Mouse (Mus musculus): Measurements from ENCODE around the gene Cln5. TPM values are rescaled to one million over a fixed set of nuclear protein-coding genes. Genes with fewer than 3 reads are reported as not detected.

Gene Cln5
- polyA plus RNA-seq, 1 experiment from 2014 or later, result 23.1 TPM

DNA sequence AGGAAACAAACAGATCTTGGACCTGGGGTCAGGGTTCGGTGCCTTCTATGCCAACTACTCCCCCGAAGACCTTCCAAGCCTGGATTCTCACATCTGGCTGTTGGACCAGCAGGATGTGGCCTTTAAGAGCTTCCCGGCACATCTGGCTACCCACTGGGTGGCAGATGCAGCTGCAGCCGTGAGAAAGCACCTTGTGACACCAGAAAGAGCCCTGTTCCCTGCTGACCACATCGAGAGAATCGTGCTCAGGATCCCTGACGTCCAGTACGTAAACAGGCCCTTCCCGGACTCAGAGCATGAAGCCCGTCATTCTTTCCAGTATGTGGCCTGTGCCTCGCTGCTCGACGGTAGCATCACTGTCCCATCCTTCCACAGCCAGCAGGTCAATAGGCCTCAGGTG is 15.3 kb upstream of the Cln5 start:
- 90% methylated on average over 13 of the region's 13 CpGs for WGBS
- Histone ChIP-seq H3K27me3 (ENCODE audit: control insufficient read depth, insufficient read depth, low read length) (no peaks in the 10 kb centered on the region), H3K4me3 (ENCODE audit: low read depth, low read length) (no peak overlapping the region), H3K9ac (ENCODE audit: low read length) (no peak overlapping the region), H3K27ac (ENCODE audit: low read depth, low read length) (no peak overlapping the region), H3K4me2 (ENCODE audit: low read depth, low read length, severe bottlenecking) (no peak overlapping the region), H3K9me3 (ENCODE audit: control insufficient read depth, low read length) (no peaks in the 10 kb centered on the region), H3K4me1 (replicated peaks; ENCODE audit: control insufficient read depth, insufficient read depth, low read length) (no peaks in the 10 kb centered on the region), H3K36me3 (ENCODE audit: control insufficient read depth, insufficient read depth, low read length) (no peaks in the 10 kb centered on the region)
- DNase-seq (ENCODE audit: low spot score) (no peak), ATAC-seq (replicated peaks; ENCODE audit: low FRiP score) (no peak)

GRCm38 (mm10) chr14:103056601-103057000 is 13.4 kb upstream of the Cln5 start:
- H3K27ac ChIP-seq (ENCODE audit: low read depth, low read length), result no peak overlapping the region
- WGBS, result 93% methylated on average over 7 of the region's 7 CpGs
- no peak overlapping the region for H3K4me3 ChIP-seq (ENCODE audit: low read depth, low read length)
- no peaks in the 10 kb centered on the region for H3K9me3 ChIP-seq (ENCODE audit: control insufficient read depth, low read length)
- DNase-seq (ENCODE audit: low spot score) (no peak), ATAC-seq (replicated peaks; ENCODE audit: low FRiP score) (no peak)
- no peak overlapping the region for H3K9ac ChIP-seq (ENCODE audit: low read length)
- H3K4me2 ChIP-seq (ENCODE audit: low read depth, low read length, severe bottlenecking), result no peak overlapping the region
- no peaks in the 10 kb centered on the region for H3K36me3 ChIP-seq (ENCODE audit: control insufficient read depth, insufficient read depth, low read length)
- H3K4me1 ChIP-seq (replicated peaks; ENCODE audit: control insufficient read depth, insufficient read depth, low read length), result no peaks in the 10 kb centered on the region
- H3K27me3 ChIP-seq (ENCODE audit: control insufficient read depth, insufficient read depth, low read length), result no peaks in the 10 kb centered on the region

GRCm38 (mm10) chr14:103058998-103059397 is 11.0 kb upstream of the Cln5 start:
- H3K4me1 ChIP-seq (replicated peaks; ENCODE audit: control insufficient read depth, insufficient read depth, low read length), result no peaks in the 10 kb centered on the region
- H3K36me3 ChIP-seq (ENCODE audit: control insufficient read depth, insufficient read depth, low read length), result no peaks in the 10 kb centered on the region
- no peak overlapping the region for H3K4me2 ChIP-seq (ENCODE audit: low read depth, low read length, severe bottlenecking)
- H3K27ac ChIP-seq (ENCODE audit: low read depth, low read length), result no peak overlapping the region
- H3K9ac ChIP-seq (ENCODE audit: low read length), result no peak overlapping the region
- H3K27me3 ChIP-seq (ENCODE audit: control insufficient read depth, insufficient read depth, low read length), result no peaks in the 10 kb centered on the region
- H3K4me3 ChIP-seq (ENCODE audit: low read depth, low read length), result no peak overlapping the region
- no peak for DNase-seq (ENCODE audit: low spot score)
- no peak for ATAC-seq (replicated peaks; ENCODE audit: low FRiP score)
- no peaks in the 10 kb centered on the region for H3K9me3 ChIP-seq (ENCODE audit: control insufficient read depth, low read length)
- 74% methylated on average over 1 of the region's 1 CpGs for WGBS

GRCm38 (mm10) chr14:103059495-103059894 is 10.5 kb upstream of the Cln5 start:
- H3K9me3 ChIP-seq (ENCODE audit: control insufficient read depth, low read length), result no peaks in the 10 kb centered on the region
- H3K9ac ChIP-seq (ENCODE audit: low read length), result no peak overlapping the region
- H3K4me3 ChIP-seq (ENCODE audit: low read depth, low read length), result no peak overlapping the region
- 85% methylated on average over 10 of the region's 10 CpGs for WGBS
- H3K4me1 ChIP-seq (replicated peaks; ENCODE audit: control insufficient read depth, insufficient read depth, low read length), result no peaks in the 10 kb centered on the region
- no peaks in the 10 kb centered on the region for H3K36me3 ChIP-seq (ENCODE audit: control insufficient read depth, insufficient read depth, low read length)
- ATAC-seq (replicated peaks; ENCODE audit: low FRiP score) (no peak), DNase-seq (ENCODE audit: low spot score) (no peak)
- no peak overlapping the region for H3K27ac ChIP-seq (ENCODE audit: low read depth, low read length)
- no peaks in the 10 kb centered on the region for H3K27me3 ChIP-seq (ENCODE audit: control insufficient read depth, insufficient read depth, low read length)
- no peak overlapping the region for H3K4me2 ChIP-seq (ENCODE audit: low read depth, low read length, severe bottlenecking)

DNA sequence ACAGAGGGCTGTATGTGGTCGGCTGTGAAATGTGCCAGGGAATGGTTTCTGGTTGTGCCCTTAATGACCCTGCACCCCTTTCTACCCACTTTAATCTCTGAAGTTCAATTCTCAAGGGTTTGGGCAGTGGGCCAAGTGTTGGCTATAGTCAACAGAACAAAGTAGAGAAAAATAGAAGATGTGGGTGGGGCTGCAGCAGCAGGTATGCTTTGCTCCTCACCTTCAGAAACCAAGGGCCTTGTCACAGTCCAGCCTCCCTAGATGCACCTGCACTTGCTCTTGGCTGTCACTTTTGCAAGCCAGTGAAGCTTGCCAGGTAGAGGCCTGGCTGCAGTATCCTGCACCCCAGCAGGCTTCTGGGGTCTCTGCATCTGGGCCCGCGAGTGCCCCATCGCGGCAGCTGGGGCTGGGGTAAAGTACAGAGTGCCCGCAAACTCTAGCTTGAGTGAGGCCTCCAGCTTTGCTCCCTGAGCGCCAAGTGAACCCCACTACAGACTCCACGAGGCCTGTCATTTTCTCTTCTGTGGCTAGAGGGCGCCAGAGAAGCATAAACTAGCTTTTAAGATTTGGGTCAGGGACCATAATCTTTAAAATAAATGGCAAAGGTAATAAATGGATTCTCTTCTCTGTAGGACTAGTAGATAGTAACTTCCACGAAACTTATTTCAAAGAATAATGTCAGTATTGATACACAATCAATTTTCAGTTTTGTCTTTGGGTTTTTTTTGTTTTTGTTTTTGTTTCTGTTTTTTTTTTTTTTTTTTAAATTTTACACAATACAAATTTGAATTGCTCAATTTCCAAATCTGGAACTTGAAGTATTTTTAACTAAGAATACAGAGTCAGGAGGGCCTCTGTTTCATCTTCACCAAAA is 4.5 kb upstream of the Cln5 start:
- DNase-seq (ENCODE audit: low spot score), result peak; percentile 76
- H3K9ac ChIP-seq (ENCODE audit: low read length), result no peak overlapping the region
- no peak for ATAC-seq (replicated peaks; ENCODE audit: low FRiP score)
- no peak overlapping the region for H3K4me3 ChIP-seq (ENCODE audit: low read depth, low read length)
- no peaks in the 10 kb centered on the region for H3K9me3 ChIP-seq (ENCODE audit: control insufficient read depth, low read length)
- H3K27me3 ChIP-seq (ENCODE audit: control insufficient read depth, insufficient read depth, low read length), result no peaks in the 10 kb centered on the region
- no peaks in the 10 kb centered on the region for H3K4me1 ChIP-seq (replicated peaks; ENCODE audit: control insufficient read depth, insufficient read depth, low read length)
- 16% methylated on average over 10 of the region's 10 CpGs for WGBS
- H3K4me2 ChIP-seq (ENCODE audit: low read depth, low read length, severe bottlenecking), result no peak overlapping the region
- H3K36me3 ChIP-seq (ENCODE audit: control insufficient read depth, insufficient read depth, low read length), result no peaks in the 10 kb centered on the region
- H3K27ac ChIP-seq (ENCODE audit: low read depth, low read length), result no peak overlapping the region

GRCm38 (mm10) chr14:103069465-103069863 is 552 bp upstream of the Cln5 start:
- no peak for DNase-seq (ENCODE audit: low spot score)
- peak overlapping the region; percentile 72 for H3K9ac ChIP-seq (ENCODE audit: low read length)
- peak overlapping the region; percentile 82 for H3K4me2 ChIP-seq (ENCODE audit: low read depth, low read length, severe bottlenecking)
- peak overlapping the region; percentile 62 for H3K4me3 ChIP-seq (ENCODE audit: low read depth, low read length)
- 14% methylated on average over 12 of the region's 12 CpGs for WGBS
- no peak overlapping the region; the same call in 1 of the 2 replicates for H3K27ac ChIP-seq (ENCODE audit: low read depth, low read length)
- no peaks in the 10 kb centered on the region for H3K27me3 ChIP-seq (ENCODE audit: control insufficient read depth, insufficient read depth, low read length)
- H3K36me3 ChIP-seq (ENCODE audit: control insufficient read depth, insufficient read depth, low read length), result no peaks in the 10 kb centered on the region
- no peaks in the 10 kb centered on the region for H3K4me1 ChIP-seq (replicated peaks; ENCODE audit: control insufficient read depth, insufficient read depth, low read length)
- no peaks in the 10 kb centered on the region for H3K9me3 ChIP-seq (ENCODE audit: control insufficient read depth, low read length)
- no peak; the same call in 1 of the 2 replicates for ATAC-seq (replicated peaks; ENCODE audit: low FRiP score)

DNA sequence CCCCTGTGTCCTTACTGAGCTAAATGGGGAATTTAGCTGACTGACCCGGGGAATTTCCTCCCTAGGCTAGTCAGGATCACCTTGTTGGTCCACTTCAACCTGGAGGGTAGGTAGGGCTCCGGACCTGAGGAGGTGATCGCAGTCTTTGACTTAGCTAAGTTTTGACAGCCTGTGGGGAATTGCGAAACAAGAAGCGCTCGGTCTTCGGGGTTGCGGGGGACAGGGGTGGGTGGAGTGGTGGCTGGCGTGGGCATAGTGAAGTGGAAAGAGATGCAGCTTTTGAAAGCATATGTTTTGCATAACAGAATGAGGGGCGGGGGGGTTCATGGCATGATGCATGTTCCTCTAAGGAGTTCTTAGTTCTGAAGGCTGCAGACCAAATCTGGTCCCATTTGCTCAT is 774 bp downstream of the Cln5 start:
- H3K4me1 ChIP-seq (replicated peaks; ENCODE audit: control insufficient read depth, insufficient read depth, low read length), result no peaks in the 10 kb centered on the region
- 7% methylated on average over 10 of the region's 10 CpGs for WGBS
- H3K9me3 ChIP-seq (ENCODE audit: control insufficient read depth, low read length), result no peaks in the 10 kb centered on the region
- H3K27ac ChIP-seq (ENCODE audit: low read depth, low read length), result no peak overlapping the region
- peak overlapping the region; percentile 82 for H3K4me2 ChIP-seq (ENCODE audit: low read depth, low read length, severe bottlenecking)
- DNase-seq (ENCODE audit: low spot score) (no peak), ATAC-seq (replicated peaks; ENCODE audit: low FRiP score) (no peak)
- H3K36me3 ChIP-seq (ENCODE audit: control insufficient read depth, insufficient read depth, low read length), result no peaks in the 10 kb centered on the region
- peak overlapping the region; percentile 72 for H3K9ac ChIP-seq (ENCODE audit: low read length)
- peak overlapping the region; percentile 62 for H3K4me3 ChIP-seq (ENCODE audit: low read depth, low read length)
- H3K27me3 ChIP-seq (ENCODE audit: control insufficient read depth, insufficient read depth, low read length), result no peaks in the 10 kb centered on the region

DNA sequence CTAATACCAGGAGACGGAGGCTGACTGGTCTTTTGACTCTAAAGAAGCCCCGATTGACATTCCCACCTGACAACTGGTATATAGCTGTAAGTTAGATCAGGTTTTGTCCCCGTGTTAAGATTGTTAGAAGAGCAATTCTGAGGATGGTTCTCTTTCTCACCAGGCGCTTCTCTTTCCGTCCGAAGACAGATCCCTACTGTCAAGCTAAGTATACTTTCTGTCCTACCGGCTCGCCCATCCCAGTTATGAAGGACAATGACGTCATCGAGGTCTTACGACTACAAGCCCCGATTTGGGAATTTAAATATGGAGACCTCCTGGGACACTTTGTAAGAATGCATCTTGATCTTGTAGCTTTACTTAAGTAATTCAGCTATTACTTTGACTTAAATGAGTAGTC is 1.5 kb downstream of the Cln5 start:
- Histone ChIP-seq H3K27me3 (ENCODE audit: control insufficient read depth, insufficient read depth, low read length) (no peaks in the 10 kb centered on the region), H3K27ac (ENCODE audit: low read depth, low read length) (no peak overlapping the region), H3K4me2 (ENCODE audit: low read depth, low read length, severe bottlenecking) (no peak overlapping the region), H3K4me3 (ENCODE audit: low read depth, low read length) (no peak overlapping the region), H3K36me3 (ENCODE audit: control insufficient read depth, insufficient read depth, low read length) (no peaks in the 10 kb centered on the region), H3K9me3 (ENCODE audit: control insufficient read depth, low read length) (no peaks in the 10 kb centered on the region), H3K9ac (ENCODE audit: low read length) (no peak overlapping the region), H3K4me1 (replicated peaks; ENCODE audit: control insufficient read depth, insufficient read depth, low read length) (no peaks in the 10 kb centered on the region)
- ATAC-seq (replicated peaks; ENCODE audit: low FRiP score), result no peak
- WGBS, result 94% methylated on average over 12 of the region's 12 CpGs
- DNase-seq (ENCODE audit: low spot score), result no peak

GRCm38 (mm10) chr14:103072731-103073130 is 2.7 kb downstream of the Cln5 start:
- no peak overlapping the region for H3K27ac ChIP-seq (ENCODE audit: low read depth, low read length)
- no peaks in the 10 kb centered on the region for H3K4me1 ChIP-seq (replicated peaks; ENCODE audit: control insufficient read depth, insufficient read depth, low read length)
- ATAC-seq (replicated peaks; ENCODE audit: low FRiP score), result no peak
- H3K4me2 ChIP-seq (ENCODE audit: low read depth, low read length, severe bottlenecking), result no peak overlapping the region
- no peak for DNase-seq (ENCODE audit: low spot score)
- H3K36me3 ChIP-seq (ENCODE audit: control insufficient read depth, insufficient read depth, low read length), result no peaks in the 10 kb centered on the region
- WGBS, result 87% methylated on average over 4 of the region's 4 CpGs
- H3K4me3 ChIP-seq (ENCODE audit: low read depth, low read length), result no peak overlapping the region
- H3K27me3 ChIP-seq (ENCODE audit: control insufficient read depth, insufficient read depth, low read length), result no peaks in the 10 kb centered on the region
- H3K9ac ChIP-seq (ENCODE audit: low read length), result no peak overlapping the region
- no peaks in the 10 kb centered on the region for H3K9me3 ChIP-seq (ENCODE audit: control insufficient read depth, low read length)

Measured in forebrain, embryonic 11.5 days (tissue).